Mouse (Mus musculus) testis, adult 2 months (tissue): Measurements from ENCODE around the gene Elane. TPM values are rescaled to one million over a fixed set of nuclear protein-coding genes. Genes with fewer than 3 reads are reported as not detected.
A peak's percentile ranks its signal among the peaks of the same experiment; 100 is the strongest.

Source experiments
- H3K27ac ChIP-seq: fragments of 200-500 bp; 2 replicates; pipeline ENCODE4 v1.5.1; 2012; ENCODE audit warnings: low read depth, low read length; ENCODE audit not compliant: control insufficient read depth, insufficient read depth
- H3K27me3 ChIP-seq: fragments of 200-500 bp; 2 replicates; pipeline ENCODE4 v1.6.1; 2012; ENCODE audit warnings: mild to moderate bottlenecking, low read length, moderate library complexity; ENCODE audit not compliant: control insufficient read depth, insufficient read depth
- H3K36me3 ChIP-seq: fragments of 200-500 bp; 2 replicates; pipeline ENCODE4 v1.6.1; 2012; ENCODE audit warnings: mild to moderate bottlenecking, low read length; ENCODE audit not compliant: control insufficient read depth, insufficient read depth
- H3K4me1 ChIP-seq: fragments of 200-500 bp; 2 replicates; pipeline ENCODE4 v1.6.1; 2012; ENCODE audit warnings: low read length; ENCODE audit not compliant: control insufficient read depth, insufficient read depth
- H3K4me3 ChIP-seq: fragments of 200-500 bp; 2 replicates; pipeline ENCODE4 v1.5.1; 2012; ENCODE audit warnings: low read depth, mild to moderate bottlenecking, low read length, moderate library complexity, mixed read lengths; ENCODE audit not compliant: control insufficient read depth
- CTCF ChIP-seq: fragments of 200-500 bp; IDR thresholded peaks from 2 replicates; pipeline ENCODE4 v1.5.1; 2012; ENCODE audit warnings: low read depth, mild to moderate bottlenecking, inconsistent platforms, low read length, moderate library complexity; ENCODE audit not compliant: control insufficient read depth, insufficient read depth, insufficient replicate concordance
- POLR2A ChIP-seq: fragments of 200-500 bp; IDR thresholded peaks from 2 replicates; pipeline ENCODE4 v1.6.1; 2012; ENCODE audit warnings: low read depth, mild to moderate bottlenecking, inconsistent platforms, low read length, moderate library complexity; ENCODE audit not compliant: control insufficient read depth
- polyA plus RNA-seq: library from polyadenylated mRNA; depleted of rRNA; stranded (reverse); fragments of >200 nt; gene quantifications from 2 replicates; pipeline ENCODE4 v1.2.3, GENCODE M21; 2012; rRNA removed

The Elane gene
- polyA plus RNA-seq, result 0.11 and 0.22 TPM in 2 replicates

- Histone ChIP-seq H3K27ac (no peak within 1 kb of the TSS), H3K36me3 (no peaks in the 10 kb centered on the region), H3K27me3 (no peaks in the 10 kb centered on the region), H3K4me1 (peaks cover 11% of the 10 kb centered on the region), H3K4me3 (no peak within 1 kb of the TSS)
- TF ChIP-seq CTCF (no peak), POLR2A (no peak)
Measured at GRCm38 (mm10) chr10:79886054-79886453, at the start of gene Elane. Elane (plus strand) TSS chr10:79886247.

GRCm38 (mm10) chr10:79836918-79837317, 49.1 kb upstream of the Elane start:
- no peaks in the 10 kb centered on the region for H3K36me3 ChIP-seq
- H3K27ac ChIP-seq, result no peak overlapping the region
- TF ChIP-seq POLR2A, result no peak
- no peaks in the 10 kb centered on the region for H3K27me3 ChIP-seq
- no peak overlapping the region for H3K4me3 ChIP-seq
- peaks cover 5% of the 10 kb centered on the region for H3K4me1 ChIP-seq

GRCm38 (mm10) chr10:79838151-79838550, 47.9 kb upstream of the Elane start:
- H3K4me1 ChIP-seq, result peaks cover 5% of the 10 kb centered on the region
- TF ChIP-seq CTCF, result no peak
- no peak for TF ChIP-seq POLR2A
- no peak overlapping the region for H3K27ac ChIP-seq
- no peaks in the 10 kb centered on the region for H3K36me3 ChIP-seq
- no peaks in the 10 kb centered on the region for H3K27me3 ChIP-seq
- H3K4me3 ChIP-seq, result no peak overlapping the region

- Histone ChIP-seq H3K36me3 (no peaks in the 10 kb centered on the region), H3K27me3 (no peaks in the 10 kb centered on the region), H3K4me3 (no peak overlapping the region), H3K27ac (peak overlapping the region; percentile 76; the same call in 1 of the 2 replicates), H3K4me1 (peaks cover 5% of the 10 kb centered on the region)
- TF ChIP-seq POLR2A (no peak), CTCF (no peak)
Measured at GRCm38 (mm10) chr10:79840091-79840490, 46.0 kb upstream of the Elane start.

- Histone ChIP-seq H3K4me3 (peak overlapping the region; percentile 60), H3K27me3 (no peaks in the 10 kb centered on the region), H3K4me1 (peaks cover 5% of the 10 kb centered on the region), H3K27ac (peak overlapping the region; percentile 76), H3K36me3 (no peaks in the 10 kb centered on the region)
- 0 out of 2 replicates have a peak, but pooled peaks have one; percentile 38 for TF ChIP-seq POLR2A
- no peak for TF ChIP-seq CTCF
Measured at GRCm38 (mm10) chr10:79840644-79841551, 45.1 kb upstream of the Elane start.

- Histone ChIP-seq H3K27ac (no peak overlapping the region), H3K4me1 (peaks cover 5% of the 10 kb centered on the region), H3K36me3 (no peaks in the 10 kb centered on the region), H3K27me3 (no peaks in the 10 kb centered on the region), H3K4me3 (no peak overlapping the region)
- TF ChIP-seq CTCF (no peak), POLR2A (no peak)
Measured at GRCm38 (mm10) chr10:79842322-79842721, 43.7 kb upstream of the Elane start.

GRCm38 (mm10) chr10:79843476-79843875, 42.6 kb upstream of the Elane start:
- Histone ChIP-seq H3K4me3 (no peak overlapping the region), H3K36me3 (no peaks in the 10 kb centered on the region), H3K27ac (no peak overlapping the region), H3K4me1 (peaks cover 5% of the 10 kb centered on the region), H3K27me3 (no peaks in the 10 kb centered on the region)
- no peak for TF ChIP-seq CTCF
- no peak for TF ChIP-seq POLR2A
